Mouse (Mus musculus) limb, embryonic 12.5 days (tissue): ENCODE measurements at regions not wholly inside any gene's neighbourhood (a gene's known extent, or its start where the extent isn't known, plus 50 kb on each side); places are given as distances from the start of the nearest gene placed in this dataset.

Experiments
- ATAC-seq: fragments of 200-750 bp; cut with Nextera tagmentation; 2 replicates; pipeline ENCODE4 v1.8.0; 2017; ENCODE audit warnings: low read depth, moderate TSS enrichment; ENCODE audit not compliant: insufficient number of reproducible peaks, insufficient read depth, low FRiP score, low TSS enrichment
- H3K27ac ChIP-seq: fragments of 300-500 bp; sonication (generic); 2 replicates; pipeline ENCODE4 v1.5.1; 2016; ENCODE audit warnings: mild to moderate bottlenecking, moderate library complexity
- H3K27me3 ChIP-seq: fragments of 300-500 bp; sonication (generic); 2 replicates; pipeline ENCODE4 v1.6.1; 2016; ENCODE audit warnings: mild to moderate bottlenecking, moderate library complexity
- H3K36me3 ChIP-seq: fragments of 300-500 bp; sonication (generic); 2 replicates; pipeline ENCODE4 v1.6.1; 2016; ENCODE audit warnings: mild to moderate bottlenecking, moderate library complexity
- H3K4me1 ChIP-seq: fragments of 300-500 bp; sonication (generic); replicated peaks from 2 replicates; pipeline ENCODE4 v1.6.1; 2016
- H3K4me2 ChIP-seq: fragments of 300-500 bp; sonication (generic); 2 replicates; pipeline ENCODE4 v1.6.1; 2016; ENCODE audit warnings: mild to moderate bottlenecking, moderate library complexity
- H3K4me3 ChIP-seq: fragments of 300-500 bp; sonication (generic); replicated peaks from 2 replicates; pipeline ENCODE4 v1.5.1; 2016; ENCODE audit warnings: mild to moderate bottlenecking
- H3K9ac ChIP-seq: fragments of 300-500 bp; sonication (generic); replicated peaks from 2 replicates; pipeline ENCODE4 v1.6.1; 2016; ENCODE audit warnings: mild to moderate bottlenecking, moderate library complexity
- H3K9me3 ChIP-seq: fragments of 300-500 bp; sonication (generic); 2 replicates; pipeline ENCODE4 v1.6.1; 2016; ENCODE audit warnings: mild to moderate bottlenecking, moderate library complexity
- WGBS: fragments of 180-500 bp; shearing (Covaris S2); methylation state at CpG from one replicate; pipeline ENCODE4 v1.1.7; 2016; 5-methylcytosine and 5-hydroxymethylcytosine counted together

GRCm38 (mm10) chr8:8183233-8183622, 477.8 kb downstream of the Efnb2 start:
- H3K9me3 ChIP-seq: no peaks in the 10 kb centered on the region
- no peak overlapping the region for H3K27ac ChIP-seq
- 74% methylated on average over 6 of the region's 6 CpGs for WGBS
- H3K4me1 ChIP-seq: no peaks in the 10 kb centered on the region
- H3K9ac ChIP-seq: no peak overlapping the region
- no peak overlapping the region for H3K4me2 ChIP-seq
- H3K36me3 ChIP-seq: no peaks in the 10 kb centered on the region
- no peaks in the 10 kb centered on the region for H3K27me3 ChIP-seq
- no peak overlapping the region for H3K4me3 ChIP-seq
- ATAC-seq: no peak

GRCm38 (mm10) chr8:8182616-8183232, 478.3 kb downstream of the Efnb2 start:
- H3K9ac ChIP-seq: no peak overlapping the region
- no peak overlapping the region for H3K27ac ChIP-seq
- H3K9me3 ChIP-seq: no peaks in the 10 kb centered on the region
- H3K36me3 ChIP-seq: no peaks in the 10 kb centered on the region
- 57% methylated on average over 4 of the region's 4 CpGs for WGBS
- H3K4me3 ChIP-seq: no peak overlapping the region
- H3K27me3 ChIP-seq: no peaks in the 10 kb centered on the region
- H3K4me2 ChIP-seq: no peak overlapping the region
- no peak for ATAC-seq
- no peaks in the 10 kb centered on the region for H3K4me1 ChIP-seq

DNA sequence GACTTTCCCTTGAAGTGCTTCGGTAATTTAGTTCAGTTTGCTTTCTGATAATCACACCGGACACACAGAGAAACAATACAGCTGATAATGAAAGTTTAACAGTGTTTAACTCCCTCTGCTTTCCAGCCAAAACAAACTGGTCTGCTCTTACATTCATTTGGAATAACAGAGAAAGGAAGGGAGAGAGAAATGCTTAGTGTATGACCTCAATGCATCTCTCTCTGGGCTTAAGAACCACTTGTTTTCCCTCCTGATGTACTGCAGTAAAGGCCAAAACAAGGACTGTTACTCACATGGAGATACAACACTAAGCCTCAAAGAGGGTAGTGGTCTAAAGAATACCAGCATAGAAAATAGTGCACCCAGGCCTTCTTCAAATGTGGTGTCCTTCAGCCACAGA, 478.9 kb downstream of the Efnb2 start:
- H3K9ac ChIP-seq: no peak overlapping the region
- no peaks in the 10 kb centered on the region for H3K9me3 ChIP-seq
- no peaks in the 10 kb centered on the region for H3K36me3 ChIP-seq
- no peak for ATAC-seq
- no peak overlapping the region for H3K27ac ChIP-seq
- H3K4me1 ChIP-seq: no peaks in the 10 kb centered on the region
- H3K4me2 ChIP-seq: no peak overlapping the region
- 91% methylated on average over 2 of the region's 2 CpGs for WGBS
- no peaks in the 10 kb centered on the region for H3K27me3 ChIP-seq
- no peak overlapping the region for H3K4me3 ChIP-seq

DNA sequence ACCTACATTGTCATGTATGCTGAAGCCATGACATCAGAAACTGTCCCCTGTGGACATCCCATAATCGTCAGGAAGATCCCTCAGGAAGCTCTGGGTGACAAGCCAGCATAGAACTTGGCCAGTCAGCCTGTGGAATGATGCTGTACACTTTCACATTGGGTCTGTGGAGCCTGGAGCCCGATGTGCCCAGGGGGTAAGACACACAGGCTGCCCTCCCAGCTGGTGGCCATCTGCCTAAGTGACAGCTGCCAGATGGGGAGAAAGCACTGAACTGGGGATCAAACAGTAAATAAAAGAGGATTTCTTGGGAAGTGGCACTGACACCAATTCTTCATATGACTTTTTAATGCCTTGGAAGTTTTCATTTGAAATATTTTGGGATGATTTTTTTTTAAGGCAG, 486.8 kb downstream of the Efnb2 start:
- no peak for ATAC-seq
- no peak overlapping the region for H3K4me2 ChIP-seq
- 59% methylated on average over 2 of the region's 2 CpGs for WGBS
- H3K9ac ChIP-seq: no peak overlapping the region
- no peaks in the 10 kb centered on the region for H3K9me3 ChIP-seq
- no peak overlapping the region for H3K4me3 ChIP-seq
- no peaks in the 10 kb centered on the region for H3K4me1 ChIP-seq
- H3K27ac ChIP-seq: no peak overlapping the region
- H3K36me3 ChIP-seq: no peaks in the 10 kb centered on the region
- H3K27me3 ChIP-seq: no peaks in the 10 kb centered on the region

DNA sequence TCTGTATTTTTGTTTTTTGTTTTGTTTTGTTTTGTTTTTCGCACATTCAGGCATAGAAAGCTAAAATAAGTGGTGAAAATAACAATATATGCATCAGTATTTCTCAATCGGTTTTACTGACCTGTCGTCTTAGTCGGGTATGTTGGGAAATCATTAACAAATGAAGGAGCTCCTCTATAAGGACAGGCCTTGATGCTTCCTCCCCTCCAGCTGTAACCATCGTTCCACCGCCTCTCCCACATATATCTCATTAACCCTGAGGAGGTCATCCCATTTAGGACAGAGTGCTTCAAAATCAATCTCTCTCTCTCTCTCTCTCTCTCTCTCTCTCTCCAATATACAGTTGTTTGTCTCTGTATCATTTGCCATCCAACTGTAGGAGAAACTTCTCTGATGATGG, 492.4 kb downstream of the Efnb2 start:
- Histone ChIP-seq H3K4me3 (no peak overlapping the region), H3K36me3 (no peaks in the 10 kb centered on the region), H3K4me1 (no peaks in the 10 kb centered on the region), H3K27me3 (no peaks in the 10 kb centered on the region), H3K27ac (no peak overlapping the region), H3K9me3 (no peaks in the 10 kb centered on the region), H3K9ac (no peak overlapping the region), H3K4me2 (no peak overlapping the region)
- WGBS: 81% methylated on average over 6 of the region's 6 CpGs
- ATAC-seq: no peak

DNA sequence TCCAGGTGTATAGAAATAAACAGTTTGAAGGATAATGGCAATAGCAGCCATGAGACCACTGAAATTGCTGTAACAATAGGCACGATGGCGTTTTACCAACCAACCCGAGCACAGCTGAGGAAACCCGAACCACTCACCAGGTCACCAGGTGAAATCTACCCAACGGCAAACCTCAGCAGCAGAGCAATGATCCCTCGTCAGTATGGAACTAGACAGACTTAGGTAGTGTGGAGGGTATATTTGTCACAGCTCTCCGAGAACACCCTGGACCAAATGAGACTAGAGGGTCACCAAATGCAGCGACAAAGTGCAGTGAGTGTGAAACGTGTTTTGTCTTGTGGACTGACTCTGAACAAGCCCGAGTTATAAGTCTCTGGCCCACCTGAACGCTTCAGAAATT, 492.8 kb downstream of the Efnb2 start:
- 78% methylated on average over 11 of the region's 11 CpGs for WGBS
- Histone ChIP-seq H3K27me3 (no peaks in the 10 kb centered on the region), H3K4me1 (no peaks in the 10 kb centered on the region), H3K9me3 (no peaks in the 10 kb centered on the region), H3K4me2 (no peak overlapping the region), H3K4me3 (no peak overlapping the region), H3K36me3 (no peaks in the 10 kb centered on the region), H3K27ac (no peak overlapping the region), H3K9ac (no peak overlapping the region)
- no peak for ATAC-seq

GRCm38 (mm10) chr8:8147527-8147926, 513.5 kb downstream of the Efnb2 start:
- H3K9ac ChIP-seq: no peak overlapping the region
- H3K4me3 ChIP-seq: no peak overlapping the region
- H3K4me2 ChIP-seq: no peak overlapping the region
- no peaks in the 10 kb centered on the region for H3K27me3 ChIP-seq
- H3K36me3 ChIP-seq: no peaks in the 10 kb centered on the region
- peaks cover 4% of the 10 kb centered on the region for H3K9me3 ChIP-seq
- no peaks in the 10 kb centered on the region for H3K4me1 ChIP-seq
- 96% methylated on average over 5 of the region's 5 CpGs for WGBS
- H3K27ac ChIP-seq: no peak overlapping the region
- ATAC-seq: no peak

GRCm38 (mm10) chr8:8142933-8143495, 518.0 kb downstream of the Efnb2 start:
- Histone ChIP-seq H3K27ac (no peak overlapping the region), H3K9ac (no peak overlapping the region), H3K4me2 (no peak overlapping the region), H3K4me1 (no peaks in the 10 kb centered on the region), H3K9me3 (peaks cover 4% of the 10 kb centered on the region), H3K4me3 (no peak overlapping the region), H3K27me3 (no peaks in the 10 kb centered on the region), H3K36me3 (no peaks in the 10 kb centered on the region)
- 67% methylated on average over 6 of the region's 6 CpGs for WGBS
- ATAC-seq: no peak

DNA sequence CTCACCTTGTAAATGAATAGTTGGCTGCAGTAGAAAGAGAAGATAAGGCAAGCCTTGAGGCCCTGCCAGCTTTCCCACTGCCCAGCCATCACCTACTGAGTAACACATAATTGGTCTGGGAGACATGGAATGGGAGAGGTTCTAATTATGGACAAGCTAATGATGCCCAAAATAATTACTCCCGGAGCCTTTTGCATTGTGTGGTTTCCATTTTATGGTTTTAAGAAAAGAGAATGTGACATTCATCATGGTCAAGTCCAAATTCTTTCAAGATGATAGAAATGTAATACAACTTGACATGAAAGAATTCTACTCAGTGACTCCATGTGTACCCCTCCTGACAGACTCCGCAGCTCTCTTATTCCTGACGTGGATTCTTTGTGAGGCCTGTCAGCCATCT, 518.6 kb downstream of the Efnb2 start:
- peaks cover 2% of the 10 kb centered on the region for H3K9me3 ChIP-seq
- H3K27ac ChIP-seq: no peak overlapping the region
- H3K4me2 ChIP-seq: no peak overlapping the region
- WGBS: 50% methylated on average over 3 of the region's 3 CpGs
- no peaks in the 10 kb centered on the region for H3K27me3 ChIP-seq
- ATAC-seq: no peak
- no peak overlapping the region for H3K9ac ChIP-seq
- no peaks in the 10 kb centered on the region for H3K36me3 ChIP-seq
- no peaks in the 10 kb centered on the region for H3K4me1 ChIP-seq
- no peak overlapping the region for H3K4me3 ChIP-seq

DNA sequence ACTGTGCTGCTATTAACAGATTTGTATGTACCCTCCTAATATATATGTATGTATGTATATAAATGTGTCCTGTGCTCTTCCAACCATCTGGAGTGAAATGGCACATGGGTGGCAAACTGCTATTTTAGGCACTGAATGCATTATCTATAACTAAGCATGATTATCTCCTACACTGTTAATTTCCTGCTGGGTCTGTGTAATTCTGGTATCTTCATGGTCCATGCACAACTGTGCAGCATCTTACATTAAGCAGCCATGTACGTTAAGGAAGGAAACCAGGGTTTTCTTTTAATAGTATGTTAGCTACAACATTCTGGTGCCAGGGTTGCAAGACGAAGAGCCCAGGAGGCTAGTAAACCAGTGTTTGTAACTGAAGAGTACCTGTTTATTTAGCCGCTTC, 521.3 kb downstream of the Efnb2 start:
- Histone ChIP-seq H3K9me3 (no peaks in the 10 kb centered on the region), H3K4me3 (no peak overlapping the region), H3K4me1 (no peaks in the 10 kb centered on the region), H3K27ac (no peak overlapping the region), H3K36me3 (no peaks in the 10 kb centered on the region), H3K27me3 (no peaks in the 10 kb centered on the region), H3K9ac (no peak overlapping the region), H3K4me2 (no peak overlapping the region)
- 66% methylated on average over 3 of the region's 3 CpGs for WGBS
- no peak for ATAC-seq

DNA sequence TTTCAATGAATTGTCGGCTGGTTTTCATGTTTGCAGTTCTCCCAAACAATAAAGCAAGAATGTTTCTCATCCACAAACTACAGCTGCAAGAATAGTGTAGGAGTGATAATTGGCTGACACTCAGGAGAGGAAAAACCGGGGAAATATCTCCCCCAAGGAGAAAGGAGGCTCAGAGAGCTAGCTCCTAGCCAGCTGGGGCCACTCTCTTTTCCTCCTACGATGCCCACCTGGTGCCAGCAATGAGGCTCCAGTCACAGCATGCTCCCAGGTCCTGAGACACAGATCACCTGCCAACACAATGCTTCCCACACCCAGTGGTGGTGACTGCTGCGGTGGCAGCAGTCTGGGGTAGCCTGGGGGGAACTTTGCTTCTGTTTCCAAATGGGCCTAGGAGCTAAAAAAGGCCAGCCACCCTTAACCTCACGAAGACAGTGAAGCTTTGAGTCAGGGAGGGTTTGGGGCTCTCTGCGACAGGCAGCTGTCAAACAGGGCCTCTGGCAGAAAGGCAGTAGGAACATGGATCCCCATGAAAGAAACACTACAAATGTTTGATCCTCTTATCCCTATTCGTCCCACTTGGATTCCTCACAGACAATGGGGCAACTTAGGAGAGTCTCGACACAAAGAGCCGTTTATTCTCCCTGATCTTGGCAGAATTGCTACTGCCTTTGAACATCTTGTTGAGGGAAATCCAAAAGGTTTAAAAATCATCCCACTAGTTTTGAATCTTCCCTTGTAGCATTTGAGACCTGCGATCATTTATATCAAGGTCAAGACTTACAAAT, 527.8 kb downstream of the Efnb2 start:
- ATAC-seq: no peak
- no peak overlapping the region for H3K27ac ChIP-seq
- H3K4me1 ChIP-seq: 0 out of 2 replicates have a peak, but pooled peaks cover 5% of the 10 kb centered on the region
- H3K9ac ChIP-seq: no peak overlapping the region
- H3K4me2 ChIP-seq: no peak overlapping the region
- no peak overlapping the region for H3K4me3 ChIP-seq
- H3K36me3 ChIP-seq: no peaks in the 10 kb centered on the region
- 48% methylated on average over 10 of the region's 10 CpGs for WGBS
- H3K27me3 ChIP-seq: peaks cover 15% of the 10 kb centered on the region; the same call in 1 of the 2 replicates
- H3K9me3 ChIP-seq: no peaks in the 10 kb centered on the region
